Mouse (Mus musculus) liver, embryonic 15.5 days (tissue): Measurements from ENCODE around the gene Cdc27. TPM values are rescaled to one million over a fixed set of nuclear protein-coding genes. Genes with fewer than 3 reads are reported as not detected.

ENCODE experiments used
- ATAC-seq: fragments of 200-750 bp; cut with Nextera tagmentation; 2 replicates; pipeline ENCODE4 v1.8.0; 2017; ENCODE audit warnings: moderate number of reproducible peaks, mild to moderate bottlenecking, moderate library complexity; ENCODE audit not compliant: insufficient read depth
- H3K27ac ChIP-seq: fragments of 300-500 bp; sonication (generic); replicated peaks from 2 replicates; pipeline ENCODE4 v1.5.1; 2015; ENCODE audit warnings: mild to moderate bottlenecking, inconsistent platforms
- H3K27me3 ChIP-seq: fragments of 300-500 bp; sonication (generic); 2 replicates; pipeline ENCODE4 v1.6.1; 2015; ENCODE audit warnings: mild to moderate bottlenecking, inconsistent platforms
- H3K36me3 ChIP-seq: fragments of 300-500 bp; sonication (generic); replicated peaks from 2 replicates; pipeline ENCODE4 v1.6.1; 2015; ENCODE audit warnings: moderate library complexity, mild to moderate bottlenecking, inconsistent platforms
- H3K4me1 ChIP-seq: fragments of 300-500 bp; sonication (generic); replicated peaks from 2 replicates; pipeline ENCODE4 v1.6.1; 2015; ENCODE audit warnings: inconsistent platforms
- H3K4me2 ChIP-seq: fragments of 300-500 bp; sonication (generic); 2 replicates; pipeline ENCODE4 v1.6.1; 2015; ENCODE audit warnings: moderate library complexity, mild to moderate bottlenecking, inconsistent platforms
- H3K4me3 ChIP-seq: fragments of 300-500 bp; sonication (generic); replicated peaks from 2 replicates; pipeline ENCODE4 v1.5.1; 2015; ENCODE audit warnings: mild to moderate bottlenecking, inconsistent platforms
- H3K9ac ChIP-seq: fragments of 300-500 bp; sonication (generic); 2 replicates; pipeline ENCODE4 v1.6.1; 2015; ENCODE audit warnings: moderate library complexity, mild to moderate bottlenecking, inconsistent platforms
- H3K9me3 ChIP-seq: fragments of 300-500 bp; sonication (generic); replicated peaks from 2 replicates; pipeline ENCODE4 v1.6.1; 2016; ENCODE audit warnings: inconsistent platforms
- WGBS: fragments of 180-500 bp; shearing (Covaris S2); methylation state at CpG from one replicate; pipeline ENCODE4 v1.1.7; 2015; ENCODE audit warnings: mixed read lengths; ENCODE audit not compliant: insufficient replicate concordance; 5-methylcytosine and 5-hydroxymethylcytosine counted together
- polyA plus RNA-seq: library from polyadenylated mRNA; unstranded; fragments of >200 nt; fragmentation: Nextera tagmentation; extraction: Ambion mirVana; gene quantifications from 2 replicates; pipeline ENCODE4 v1.2.1, GENCODE M21; 2015

Gene Cdc27
- 19.4 and 20.2 TPM in 2 replicates for polyA plus RNA-seq

DNA sequence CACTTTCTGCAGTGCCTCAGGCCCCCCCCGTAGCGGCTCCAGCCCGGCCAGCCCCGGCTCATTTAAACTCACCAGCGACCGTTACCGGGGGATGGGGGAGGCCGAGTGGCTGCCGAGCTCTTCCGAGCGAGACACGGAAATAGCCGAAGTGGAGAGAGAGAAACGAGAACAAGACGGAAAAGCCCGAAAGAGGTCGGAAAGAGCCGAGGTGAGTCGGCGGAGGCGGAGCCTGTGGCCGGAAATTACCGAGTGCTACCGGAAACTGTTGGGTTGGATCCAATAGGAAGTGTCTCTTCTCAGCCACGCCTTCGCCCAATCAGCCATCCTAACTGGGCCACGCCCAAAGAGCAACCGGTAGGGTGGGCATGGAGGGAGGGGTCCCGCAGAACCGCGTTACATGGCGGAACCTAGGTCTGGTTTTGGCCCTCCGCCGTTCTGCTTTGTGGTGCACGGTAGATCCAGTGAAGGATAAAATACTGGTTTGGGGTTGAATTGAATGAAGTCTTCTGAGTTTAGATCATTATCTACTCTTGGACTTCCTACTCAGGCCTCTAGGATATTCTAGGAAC lies at the start of gene Cdc27, which contains the start of gene Myl4:
TSS of gene Cdc27 (minus strand) at position 215 of the 569 bp plus-strand sequence.
TSS of gene Myl4 (plus strand) at position 258 of the 569 bp plus-strand sequence.
- Histone ChIP-seq H3K27me3 (no peaks in the 10 kb centered on the region), H3K4me1 (peaks cover 36% of the 10 kb centered on the region), H3K9me3 (no peaks in the 10 kb centered on the region), H3K4me2 (peak within 1 kb of the TSS; percentile 76), H3K4me3 (peak within 1 kb of the TSS; percentile 98), H3K9ac (peak within 1 kb of the TSS; percentile 99), H3K36me3 (peaks cover 9% of the 10 kb centered on the region), H3K27ac (peak within 1 kb of the TSS; percentile 90)
- under 1% methylated on average over 35 of the region's 35 CpGs for WGBS
- ATAC-seq: peak; percentile 91

DNA sequence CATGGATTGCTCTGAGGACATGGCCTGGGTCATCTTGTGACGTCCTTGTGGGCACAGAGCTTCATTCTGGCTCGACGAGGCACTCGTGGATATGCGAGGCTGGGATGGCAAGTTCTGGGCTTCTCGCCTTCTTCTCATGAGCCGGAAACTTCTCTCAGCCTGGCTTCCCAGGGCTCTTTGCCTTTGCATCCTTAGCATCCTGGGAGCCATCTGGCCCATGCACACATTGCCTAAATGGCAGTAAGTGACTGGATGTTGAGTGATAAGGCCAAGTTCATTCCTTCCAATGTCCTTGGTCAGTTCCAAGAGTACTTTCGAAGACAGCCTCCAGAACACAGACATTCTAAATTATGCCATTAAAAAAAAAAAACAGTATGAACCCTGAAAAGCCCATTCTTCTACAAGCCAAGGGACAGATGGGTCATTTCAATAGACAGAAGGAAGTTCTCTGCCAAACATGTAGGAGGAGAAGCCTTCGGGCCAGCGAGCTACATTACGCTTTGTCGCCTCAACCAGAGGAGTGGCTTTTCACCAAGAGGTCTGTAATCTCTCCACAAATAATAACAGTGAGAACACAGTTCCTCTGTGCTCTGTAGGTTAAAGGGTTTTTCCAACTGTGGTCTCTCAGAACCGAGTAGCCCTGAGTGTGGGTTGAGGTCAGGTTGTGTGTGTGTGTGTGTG lies 49.0 kb upstream of the Cdc27 start:
- no peaks in the 10 kb centered on the region for H3K9me3 ChIP-seq
- 58% methylated on average over 13 of the region's 13 CpGs for WGBS
- H3K4me2 ChIP-seq: no peak overlapping the region
- H3K4me1 ChIP-seq: no peaks in the 10 kb centered on the region; the same call in 1 of the 2 replicates
- H3K36me3 ChIP-seq: no peaks in the 10 kb centered on the region
- no peak overlapping the region for H3K4me3 ChIP-seq
- no peak for ATAC-seq
- peaks cover 13% of the 10 kb centered on the region; the same call in 1 of the 2 replicates for H3K27me3 ChIP-seq
- no peak overlapping the region for H3K9ac ChIP-seq
- H3K27ac ChIP-seq: no peak overlapping the region

DNA sequence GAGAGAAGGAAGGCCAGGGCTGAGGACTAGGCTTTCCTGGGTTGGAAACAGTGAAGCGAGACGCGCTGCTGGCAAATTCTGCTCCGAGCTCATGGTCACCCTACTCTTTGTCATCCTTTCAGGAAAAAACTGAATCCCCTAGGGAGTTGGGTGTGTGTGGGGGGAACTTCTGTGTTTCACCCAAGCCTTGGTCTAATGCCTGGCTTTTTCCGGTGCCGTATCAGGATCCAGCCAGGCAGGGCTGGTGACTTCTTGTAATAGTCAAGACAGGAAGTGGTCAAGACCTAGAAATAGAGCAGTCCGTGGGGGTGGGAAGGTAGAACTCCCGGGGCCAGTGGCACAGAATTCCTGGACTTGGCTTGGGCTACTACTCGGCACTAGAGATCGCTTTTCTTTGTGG lies 45.9 kb upstream of the Cdc27 start:
- Histone ChIP-seq H3K4me2 (no peak overlapping the region), H3K9me3 (no peaks in the 10 kb centered on the region), H3K27ac (no peak overlapping the region), H3K36me3 (no peaks in the 10 kb centered on the region), H3K4me3 (no peak overlapping the region), H3K4me1 (no peaks in the 10 kb centered on the region; the same call in 1 of the 2 replicates), H3K27me3 (peaks cover 10% of the 10 kb centered on the region; the same call in 1 of the 2 replicates), H3K9ac (no peak overlapping the region)
- ATAC-seq: 0 out of 2 replicates have a peak, but pooled peaks have one; percentile 28
- WGBS: 10% methylated on average over 10 of the region's 10 CpGs

DNA sequence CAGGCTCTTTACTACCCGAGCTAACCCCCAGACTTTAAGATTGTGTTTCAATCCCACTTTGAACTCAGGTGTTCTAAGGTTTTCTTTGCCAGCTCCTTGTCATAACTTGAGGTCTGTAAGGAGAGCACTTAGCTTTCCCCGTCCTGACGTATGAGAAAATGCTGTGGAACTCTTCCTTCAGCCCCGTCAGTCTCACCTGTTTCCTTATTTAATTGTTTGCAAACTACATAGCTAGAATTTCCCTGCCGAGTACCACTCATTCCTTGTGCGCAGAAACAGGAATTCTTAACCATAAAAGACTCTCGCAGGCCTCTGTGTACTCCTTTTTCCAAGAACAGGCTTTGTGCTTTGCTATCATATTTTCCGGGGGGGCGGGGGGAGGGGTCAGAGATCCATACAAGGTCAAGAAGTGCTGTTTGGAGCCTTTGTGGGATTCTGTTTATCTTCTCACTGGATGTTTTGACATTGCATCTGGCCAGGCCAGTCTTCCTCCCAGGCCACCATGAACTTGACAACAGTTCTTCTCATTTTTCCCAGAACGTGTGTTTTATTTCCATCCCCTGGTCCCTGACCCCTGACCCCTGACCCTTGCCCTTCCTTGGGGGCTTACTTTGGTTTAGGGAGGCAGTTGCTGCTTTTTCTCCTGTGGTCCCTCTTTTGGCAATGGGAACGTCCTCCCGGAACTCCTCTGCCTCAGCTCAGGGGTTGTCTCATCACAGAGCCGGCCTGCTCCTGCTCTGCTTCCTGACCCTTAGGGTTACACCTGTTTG lies 41.8 kb upstream of the Cdc27 start:
- Histone ChIP-seq H3K4me3 (no peak overlapping the region), H3K27ac (no peak overlapping the region), H3K9me3 (no peaks in the 10 kb centered on the region), H3K9ac (no peak overlapping the region), H3K4me2 (no peak overlapping the region), H3K4me1 (no peaks in the 10 kb centered on the region; the same call in 1 of the 2 replicates), H3K27me3 (peaks cover 10% of the 10 kb centered on the region; the same call in 1 of the 2 replicates), H3K36me3 (no peaks in the 10 kb centered on the region)
- WGBS: 61% methylated on average over 13 of the region's 13 CpGs
- ATAC-seq: no peak

DNA sequence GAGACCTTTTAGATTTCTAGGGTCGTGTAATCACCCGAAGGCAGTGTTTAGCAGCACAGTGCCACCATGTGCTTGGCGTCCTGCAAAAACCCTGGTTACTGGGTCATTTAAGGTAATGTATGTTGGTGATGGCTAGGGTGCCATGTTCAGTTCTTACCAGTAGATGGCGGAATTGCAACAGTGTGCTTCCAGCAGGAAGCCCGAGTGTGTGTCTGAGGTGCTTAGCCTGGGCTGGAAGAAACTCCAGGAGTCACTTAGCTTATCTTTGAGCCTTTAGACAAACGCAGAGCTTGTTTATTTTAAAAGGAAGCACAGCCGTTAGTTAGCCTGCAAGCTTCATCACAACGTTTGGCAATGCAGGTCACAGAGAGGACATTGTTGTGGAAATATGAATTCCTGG lies 39.7 kb upstream of the Cdc27 start:
- Histone ChIP-seq H3K9me3 (no peaks in the 10 kb centered on the region), H3K27me3 (no peaks in the 10 kb centered on the region), H3K36me3 (no peaks in the 10 kb centered on the region), H3K4me2 (no peak overlapping the region), H3K9ac (no peak overlapping the region), H3K4me1 (no peaks in the 10 kb centered on the region), H3K27ac (no peak overlapping the region), H3K4me3 (no peak overlapping the region)
- peak; percentile 49 for ATAC-seq
- under 1% methylated on average over 8 of the region's 8 CpGs for WGBS

DNA sequence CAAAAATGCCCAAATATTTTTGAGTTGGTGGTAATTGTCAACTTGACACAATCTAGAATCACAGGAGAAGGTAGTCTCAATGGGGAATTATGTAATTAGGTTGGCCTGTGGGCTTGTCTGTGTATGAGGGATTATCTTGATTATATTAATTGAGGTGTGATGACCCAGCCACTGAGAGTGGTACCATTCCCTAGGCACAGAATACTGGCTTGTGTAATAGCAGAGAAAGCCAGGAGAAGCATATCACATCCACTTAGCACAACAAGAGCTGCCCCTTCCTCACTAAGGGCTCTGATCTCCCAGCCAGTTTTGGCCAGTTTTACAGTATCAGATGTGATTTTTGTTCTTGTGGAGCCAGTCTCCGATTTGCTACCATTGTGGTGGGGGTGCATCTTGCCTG lies 39.1 kb upstream of the Cdc27 start:
- ATAC-seq: no peak
- H3K4me1 ChIP-seq: no peaks in the 10 kb centered on the region
- no peak overlapping the region for H3K4me2 ChIP-seq
- no peaks in the 10 kb centered on the region for H3K9me3 ChIP-seq
- H3K27ac ChIP-seq: no peak overlapping the region
- no peak overlapping the region for H3K9ac ChIP-seq
- no peaks in the 10 kb centered on the region for H3K27me3 ChIP-seq
- no peak overlapping the region for H3K4me3 ChIP-seq
- WGBS: 56% methylated on average over 1 of the region's 1 CpGs
- no peaks in the 10 kb centered on the region for H3K36me3 ChIP-seq

DNA sequence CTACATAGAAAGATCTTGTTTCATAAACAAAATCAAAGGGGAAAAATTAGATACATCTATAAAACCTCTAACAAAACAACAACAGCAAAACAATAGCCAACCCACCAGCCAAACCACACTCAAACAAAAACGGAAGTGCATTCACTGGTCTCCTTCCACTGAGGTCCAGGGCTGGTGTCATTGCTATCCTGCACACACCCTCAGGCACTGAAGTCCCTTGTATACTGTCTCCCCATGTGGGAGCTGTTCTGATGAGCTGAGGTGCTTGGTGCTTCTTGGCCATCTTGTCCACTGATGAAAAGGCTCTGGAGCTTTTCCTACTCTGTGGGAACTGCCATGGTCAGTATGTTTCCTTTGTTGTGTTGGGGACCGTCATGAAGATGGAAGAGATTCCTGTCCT lies 38.1 kb upstream of the Cdc27 start:
- Histone ChIP-seq H3K4me2 (no peak overlapping the region), H3K27ac (no peak overlapping the region), H3K9ac (no peak overlapping the region), H3K4me1 (no peaks in the 10 kb centered on the region), H3K36me3 (no peaks in the 10 kb centered on the region), H3K9me3 (no peaks in the 10 kb centered on the region), H3K4me3 (no peak overlapping the region), H3K27me3 (peaks cover under 1% of the 10 kb centered on the region; the same call in 1 of the 2 replicates)
- no peak for ATAC-seq
- 60% methylated on average over 2 of the region's 2 CpGs for WGBS

DNA sequence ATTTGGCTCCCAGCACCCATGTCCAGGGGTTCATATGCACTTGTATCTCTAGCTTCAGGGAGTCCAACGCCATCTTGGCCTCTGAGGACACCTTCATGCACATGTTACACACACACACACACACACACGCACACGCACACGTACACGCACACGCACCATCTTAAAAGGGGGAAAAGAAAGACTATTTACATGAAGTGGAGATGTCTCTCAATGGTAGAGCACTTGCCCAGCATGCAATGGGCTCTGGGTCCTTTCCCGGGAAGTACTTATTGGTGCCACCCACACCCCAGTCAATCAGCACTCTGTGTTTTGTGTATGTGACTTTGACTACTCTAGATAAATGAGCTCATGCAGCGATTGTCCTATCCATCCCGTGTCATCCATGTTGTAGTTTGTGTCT lies 37.5 kb upstream of the Cdc27 start:
- WGBS: 86% methylated on average over 9 of the region's 9 CpGs
- H3K4me2 ChIP-seq: no peak overlapping the region
- no peak overlapping the region for H3K4me3 ChIP-seq

DNA sequence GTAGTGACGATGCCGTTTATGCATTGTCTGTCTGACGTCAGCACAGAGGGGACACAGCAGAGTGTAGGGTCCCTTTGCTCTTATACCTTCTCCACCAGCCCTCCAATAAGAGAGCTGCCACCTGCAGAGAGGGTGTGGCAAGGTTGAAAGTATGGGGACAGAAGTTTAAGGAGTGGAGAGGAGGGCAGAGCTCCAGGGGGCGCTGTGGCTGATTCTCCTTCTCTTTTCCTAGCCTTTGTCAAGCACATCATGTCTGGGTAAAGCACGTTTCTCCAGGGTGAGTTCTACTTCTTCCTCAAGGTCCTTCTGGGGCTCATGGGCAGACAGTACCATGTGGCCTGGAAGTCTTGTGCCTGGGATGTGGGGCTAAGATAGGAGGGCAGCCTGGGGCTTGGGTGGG lies 35.1 kb upstream of the Cdc27 start:
- H3K4me1 ChIP-seq: no peaks in the 10 kb centered on the region
- no peak for ATAC-seq
- no peak overlapping the region for H3K27ac ChIP-seq
- 67% methylated on average over 5 of the region's 5 CpGs for WGBS
- no peaks in the 10 kb centered on the region for H3K36me3 ChIP-seq
- H3K27me3 ChIP-seq: peaks cover 28% of the 10 kb centered on the region
- H3K4me3 ChIP-seq: no peak overlapping the region
- H3K9me3 ChIP-seq: no peaks in the 10 kb centered on the region
- no peak overlapping the region for H3K4me2 ChIP-seq
- H3K9ac ChIP-seq: no peak overlapping the region

More for the DNA sequence above, 37.5 kb upstream of the Cdc27 start:
- Histone ChIP-seq H3K9me3 (no peaks in the 10 kb centered on the region), H3K9ac (no peak overlapping the region), H3K36me3 (no peaks in the 10 kb centered on the region), H3K27ac (no peak overlapping the region), H3K4me1 (no peaks in the 10 kb centered on the region), H3K27me3 (peaks cover 6% of the 10 kb centered on the region)
- ATAC-seq: no peak

DNA sequence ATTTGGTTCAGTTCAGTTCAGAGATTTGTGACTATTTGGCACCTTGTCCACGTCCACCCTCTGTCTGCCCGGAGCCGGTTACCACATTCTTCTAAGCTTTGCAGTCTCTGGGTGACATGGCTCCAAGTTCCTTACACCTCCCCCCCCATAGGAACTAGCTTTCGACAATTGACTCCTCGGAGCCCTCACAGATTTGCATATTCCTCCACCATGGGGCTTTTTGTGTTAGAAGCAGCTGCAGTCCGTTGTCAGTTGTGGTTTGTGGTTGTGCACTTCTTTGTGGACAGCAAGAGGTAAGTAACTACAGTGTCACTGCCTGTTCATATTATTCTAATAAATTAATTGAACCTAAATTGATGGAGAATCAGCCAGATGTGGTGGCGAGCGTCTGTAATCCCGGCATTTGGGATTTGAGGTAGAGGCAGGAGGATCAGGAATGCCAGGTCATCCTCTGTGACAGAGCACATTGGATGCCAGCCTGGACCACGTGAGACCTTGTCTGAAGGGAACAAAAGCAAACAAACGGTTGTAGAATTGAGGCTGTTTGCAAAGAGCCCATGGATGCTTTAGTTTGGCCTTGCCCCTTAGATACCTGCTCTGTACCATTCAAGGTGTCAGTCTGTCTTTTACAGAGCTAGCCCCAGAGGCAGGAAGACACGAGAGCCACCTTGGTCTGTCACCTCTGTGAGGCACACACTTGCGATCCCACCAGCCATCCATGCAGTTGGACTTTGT lies 32.4 kb upstream of the Cdc27 start:
- 39% methylated on average over 13 of the region's 13 CpGs for WGBS
- no peak for ATAC-seq
- no peak overlapping the region for H3K27ac ChIP-seq

DNA sequence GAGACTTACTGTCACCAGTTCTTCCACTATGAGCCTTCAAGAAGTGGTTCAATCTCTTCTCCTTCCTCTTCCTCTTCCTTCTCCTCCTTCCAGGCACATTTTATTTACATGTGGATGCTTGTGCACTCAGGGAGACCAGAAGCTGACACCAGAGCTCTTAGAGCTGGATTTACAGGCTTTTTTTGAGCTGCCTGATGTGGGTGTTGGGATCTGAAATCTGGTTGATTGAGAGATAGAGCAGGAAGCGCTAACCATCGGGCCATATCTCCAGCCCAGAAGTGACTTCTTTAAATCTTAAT lies 31.8 kb upstream of the Cdc27 start:
- Histone ChIP-seq H3K27ac (no peak overlapping the region), H3K4me3 (no peak overlapping the region), H3K9me3 (no peaks in the 10 kb centered on the region), H3K4me2 (no peak overlapping the region), H3K27me3 (peaks cover 52% of the 10 kb centered on the region), H3K36me3 (no peaks in the 10 kb centered on the region), H3K9ac (no peak overlapping the region), H3K4me1 (no peaks in the 10 kb centered on the region)
- no peak for ATAC-seq
- WGBS: 19% methylated on average over 2 of the region's 2 CpGs

More for the DNA sequence above, 32.4 kb upstream of the Cdc27 start:
- H3K36me3 ChIP-seq: no peaks in the 10 kb centered on the region
- no peaks in the 10 kb centered on the region for H3K9me3 ChIP-seq
- no peaks in the 10 kb centered on the region for H3K4me1 ChIP-seq
- H3K4me2 ChIP-seq: no peak overlapping the region
- no peak overlapping the region for H3K4me3 ChIP-seq
- H3K27me3 ChIP-seq: peaks cover 47% of the 10 kb centered on the region
- H3K9ac ChIP-seq: no peak overlapping the region
